Mouse (Mus musculus) myocyte (in vitro differentiated cells): ENCODE data around the gene Spata3. TPM values are rescaled to one million over a fixed set of nuclear protein-coding genes. Genes with fewer than 3 reads are reported as not detected.

Experiments
- H3K27me3 ChIP-seq: one replicate; pipeline ENCODE4 v1.6.1; 2011; ENCODE audit not compliant: control insufficient read depth, insufficient read depth, insufficient read length
- H3K36me3 ChIP-seq: one replicate; pipeline ENCODE4 v1.6.1; 2011; ENCODE audit not compliant: control insufficient read depth, insufficient read depth
- H3K4me2 ChIP-seq: one replicate; pipeline ENCODE4 v1.6.1; 2011; ENCODE audit warnings: low read depth, control low read depth
- H3K4me3 ChIP-seq: one replicate; pipeline ENCODE4 v1.5.1; 2011; ENCODE audit warnings: mild to moderate bottlenecking, control low read depth, moderate library complexity
- H3K79me2 ChIP-seq: one replicate; pipeline ENCODE4 v1.6.1; 2011; ENCODE audit not compliant: control insufficient read depth, insufficient read depth
- H3ac ChIP-seq: one replicate; pipeline ENCODE4 v1.6.1; 2011; ENCODE audit not compliant: control insufficient read depth, insufficient read length
- CEBPB ChIP-seq: IDR thresholded peaks from 2 replicates; pipeline ENCODE4 v1.6.1; 2011; ENCODE audit warnings: mild to moderate bottlenecking, moderate library complexity; ENCODE audit not compliant: poor library complexity, insufficient read depth, severe bottlenecking
- E2F4 ChIP-seq: IDR thresholded peaks from one replicate; pipeline ENCODE4 v1.6.1; 2011; ENCODE audit warnings: mild to moderate bottlenecking, control low read depth, moderate library complexity; ENCODE audit not compliant: insufficient read depth
- MAX ChIP-seq: IDR thresholded peaks from one replicate; pipeline ENCODE4 v1.6.1; 2011; ENCODE audit warnings: low read depth, mild to moderate bottlenecking, control low read depth
- MYOD1 ChIP-seq, 3 experiments: IDR thresholded peaks; one replicate each; pipeline ENCODE4 v1.6.1; 2011; ENCODE audit warnings: control low read depth in 2 of 3, low read depth in 2 of 3, mild to moderate bottlenecking in 2 of 3, moderate library complexity in 1 of 3; ENCODE audit not compliant: insufficient read length in 2 of 3, control insufficient read depth in 1 of 3
- MYOG ChIP-seq, 3 experiments: IDR thresholded peaks; one replicate each; pipeline ENCODE4 v1.6.1; 2011; ENCODE audit warnings: control low read depth in 2 of 3, low read depth in 2 of 3, mild to moderate bottlenecking in 2 of 3; ENCODE audit not compliant: insufficient read length in 2 of 3, control insufficient read depth in 1 of 3, insufficient read depth in 1 of 3
- POLR2A ChIP-seq: IDR thresholded peaks from one replicate; pipeline ENCODE4 v1.6.1; 2011; ENCODE audit warnings: low read depth, mild to moderate bottlenecking, control low read depth, moderate library complexity; ENCODE audit not compliant: insufficient read length
- POLR2AphosphoS2 ChIP-seq: IDR thresholded peaks from one replicate; pipeline ENCODE4 v1.6.1; 2011; ENCODE audit warnings: low read depth, control low read depth; ENCODE audit not compliant: insufficient read length
- REST ChIP-seq: IDR thresholded peaks from one replicate; pipeline ENCODE4 v1.6.1; 2011; ENCODE audit warnings: mild to moderate bottlenecking, control low read depth, moderate library complexity; ENCODE audit not compliant: insufficient read depth, insufficient read length
- SRF ChIP-seq: IDR thresholded peaks from one replicate; pipeline ENCODE4 v1.6.1; 2011; ENCODE audit warnings: low read depth; ENCODE audit not compliant: control insufficient read depth, insufficient read length
- TCF12 ChIP-seq: IDR thresholded peaks from one replicate; pipeline ENCODE4 v1.6.1; 2011; ENCODE audit warnings: mild to moderate bottlenecking, control low read depth; ENCODE audit not compliant: poor library complexity, insufficient read depth, severe bottlenecking
- TCF3 ChIP-seq: IDR thresholded peaks from one replicate; pipeline ENCODE4 v1.6.1; 2011; ENCODE audit warnings: low read depth, control low read depth; ENCODE audit not compliant: insufficient read length
- USF1 ChIP-seq: IDR thresholded peaks from one replicate; pipeline ENCODE4 v1.6.1; 2011; ENCODE audit warnings: low read depth, mild to moderate bottlenecking, control low read depth, moderate library complexity
- polyA plus RNA-seq: library from polyadenylated mRNA; unstranded; fragments of >200 nt; fragmentation: generic; extraction: Trizol; gene quantifications from one replicate; pipeline ENCODE4 v1.2.1, GENCODE M21; 2012; ENCODE audit warnings: missing spikeins

Gene Spata3
- polyA plus RNA-seq, 1 experiment = not detected

GRCm38 (mm10) chr1:86021365-86021989, 4.9 kb downstream of the Spata3 start:
- TF ChIP-seq POLR2A (no peak), MYOD1 (IDR thresholded peaks at IDR 0.05; ENCODE audit: control insufficient read depth in 1 of 3, insufficient read length in 2 of 3, low read depth in 2 of 3) (no peak), USF1 (no peak), E2F4 (no peak), SRF (no peak), REST (no peak), TCF12 (no peak), MYOG (IDR thresholded peaks at IDR 0.05; ENCODE audit: control insufficient read depth in 1 of 3, insufficient read depth in 1 of 3, insufficient read length in 2 of 3, low read depth in 2 of 3) (no peak), POLR2AphosphoS2 (no peak), CEBPB (no peak), MAX (no peak), TCF3 (no peak)
- H3K36me3 ChIP-seq = no peaks in the 10 kb centered on the region
- no peaks in the 10 kb centered on the region for H3K79me2 ChIP-seq
- H3ac ChIP-seq = no peak overlapping the region
- H3K4me2 ChIP-seq = no peak overlapping the region
- no peak overlapping the region for H3K4me3 ChIP-seq
- peaks cover 51% of the 10 kb centered on the region for H3K27me3 ChIP-seq

DNA sequence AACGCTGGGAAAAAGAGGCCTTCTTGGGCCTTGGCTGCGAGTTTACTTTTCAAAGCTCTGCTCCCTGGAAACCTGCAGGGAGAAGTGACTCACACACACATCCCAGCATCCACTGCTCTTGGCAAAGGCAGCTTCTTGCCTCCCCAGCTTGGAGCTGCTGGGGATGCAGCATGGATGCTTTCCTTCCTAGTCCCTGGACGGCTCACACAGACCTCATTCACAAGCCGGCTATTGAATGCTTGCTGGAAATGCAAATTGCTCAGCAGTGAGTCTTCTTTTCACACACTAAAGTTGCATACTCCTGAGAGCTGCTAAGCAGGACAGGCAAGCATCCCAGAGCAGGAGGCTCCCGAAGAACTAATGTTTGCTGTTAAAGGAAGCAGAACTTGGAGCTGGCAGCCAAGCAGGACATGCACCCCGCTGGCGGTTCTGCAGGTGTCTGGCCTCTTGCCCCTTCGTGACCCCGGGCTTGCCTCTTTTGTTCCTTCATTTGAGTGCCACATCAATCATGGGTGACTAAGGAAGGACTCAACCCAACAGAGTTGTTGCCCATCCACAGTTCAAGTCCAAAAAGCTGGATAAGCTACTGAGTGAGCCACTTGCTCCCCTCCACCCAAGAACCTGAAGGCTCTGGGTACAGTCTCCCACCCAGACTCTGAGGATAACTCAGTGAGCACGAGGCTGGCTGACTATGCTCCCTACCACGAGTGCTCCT, 15.8 kb downstream of the Spata3 start:
- no peaks in the 10 kb centered on the region for H3K36me3 ChIP-seq

GRCm38 (mm10) chr1:86038191-86038951, 21.8 kb downstream of the Spata3 start:
- Histone ChIP-seq H3K4me3 (no peak overlapping the region), H3K79me2 (no peaks in the 10 kb centered on the region), H3K36me3 (no peaks in the 10 kb centered on the region), H3K27me3 (peaks cover 11% of the 10 kb centered on the region), H3ac (no peak overlapping the region), H3K4me2 (no peak overlapping the region)
- no peak for TF ChIP-seq USF1
- no peak for TF ChIP-seq REST
- no peak for TF ChIP-seq MYOD1 (IDR thresholded peaks at IDR 0.05; ENCODE audit: control insufficient read depth in 1 of 3, insufficient read length in 2 of 3, low read depth in 2 of 3)
- no peak for TF ChIP-seq POLR2A
- TF ChIP-seq POLR2AphosphoS2 = no peak
- TF ChIP-seq SRF = no peak
- no peak for TF ChIP-seq E2F4
- TF ChIP-seq TCF3 = no peak
- TF ChIP-seq MYOG (IDR thresholded peaks at IDR 0.05; ENCODE audit: control insufficient read depth in 1 of 3, insufficient read depth in 1 of 3, insufficient read length in 2 of 3, low read depth in 2 of 3) = no peak
- no peak for TF ChIP-seq CEBPB
- no peak for TF ChIP-seq TCF12
- no peak for TF ChIP-seq MAX

More for the DNA sequence above, 15.8 kb downstream of the Spata3 start:
- H3ac ChIP-seq = no peak overlapping the region
- peaks cover 17% of the 10 kb centered on the region for H3K27me3 ChIP-seq
- TF ChIP-seq TCF3 = no peak
- TF ChIP-seq TCF12 = no peak
- TF ChIP-seq MYOG (IDR thresholded peaks at IDR 0.05; ENCODE audit: control insufficient read depth in 1 of 3, insufficient read depth in 1 of 3, insufficient read length in 2 of 3, low read depth in 2 of 3) = no peak
- no peak for TF ChIP-seq MYOD1 (IDR thresholded peaks at IDR 0.05; ENCODE audit: control insufficient read depth in 1 of 3, insufficient read length in 2 of 3, low read depth in 2 of 3)
- no peak for TF ChIP-seq REST
- no peak overlapping the region for H3K4me2 ChIP-seq
- no peak overlapping the region for H3K4me3 ChIP-seq
- no peaks in the 10 kb centered on the region for H3K79me2 ChIP-seq

DNA sequence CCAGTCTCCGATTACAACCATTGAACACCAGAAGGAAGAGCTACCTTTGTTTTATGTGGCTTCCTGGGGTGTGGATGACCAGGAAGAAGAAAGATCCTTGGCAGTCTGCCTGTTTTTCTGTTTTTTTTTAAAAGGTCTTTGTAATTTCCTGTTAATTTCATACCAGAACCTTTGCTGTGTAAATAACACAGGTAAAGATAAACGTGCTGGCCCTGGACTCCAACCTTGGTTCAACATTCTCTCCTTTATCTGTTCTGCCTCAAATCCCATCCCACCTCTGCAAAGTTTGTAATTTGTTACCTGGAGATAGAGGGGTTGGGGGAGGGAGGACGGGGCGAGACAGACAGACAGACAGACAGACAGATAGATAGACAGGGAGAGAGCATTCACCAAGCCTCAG, 23.5 kb downstream of the Spata3 start:
- Histone ChIP-seq H3K4me2 (no peak overlapping the region), H3K4me3 (no peak overlapping the region), H3K79me2 (no peaks in the 10 kb centered on the region), H3ac (no peak overlapping the region), H3K36me3 (no peaks in the 10 kb centered on the region), H3K27me3 (peaks cover 15% of the 10 kb centered on the region)
- TF ChIP-seq USF1 (no peak), E2F4 (no peak), CEBPB (no peak), SRF (no peak), POLR2A (no peak), POLR2AphosphoS2 (no peak)

GRCm38 (mm10) chr1:86040817-86041216, 24.2 kb downstream of the Spata3 start:
- no peak overlapping the region for H3ac ChIP-seq
- no peak overlapping the region for H3K4me3 ChIP-seq
- H3K36me3 ChIP-seq = no peaks in the 10 kb centered on the region
- H3K79me2 ChIP-seq = no peaks in the 10 kb centered on the region
- H3K27me3 ChIP-seq = peaks cover 18% of the 10 kb centered on the region
- no peak overlapping the region for H3K4me2 ChIP-seq
- no peak for TF ChIP-seq MYOD1 (IDR thresholded peaks at IDR 0.05; ENCODE audit: control insufficient read depth in 1 of 3, insufficient read length in 2 of 3, low read depth in 2 of 3)
- TF ChIP-seq TCF3 = no peak
- no peak for TF ChIP-seq CEBPB
- no peak for TF ChIP-seq TCF12
- TF ChIP-seq E2F4 = no peak
- no peak for TF ChIP-seq SRF
